Comparison of ENCODE assay signal across 8 mouse cellular contexts in genomic region chr5:143526698-143527331, GRCm38 (mm10). TPM values are rescaled to one million over a fixed set of nuclear protein-coding genes. Genes with fewer than 3 reads are reported as not detected.
A peak's percentile ranks its signal among the peaks of the same experiment; 100 is the strongest.
DNase-seq lines count a peak whose midpoint lies in the region; ATAC-seq lines count a peak whose summit lies in the region.

No protein-coding gene starts in this region.

- H3K36me3 ChIP-seq in forebrain, embryonic 14.5 days (ENCODE audit: control insufficient read depth, insufficient read depth, low read length): no peaks in the 10 kb centered on the region
- peaks cover 7% of the 10 kb centered on the region for H3K36me3 ChIP-seq in kidney, embryonic 15.5 days

- H3K4me3 ChIP-seq in forebrain, embryonic 14.5 days (ENCODE audit: low read depth, low read length): peak overlapping the region; percentile 97
- H3K4me3 ChIP-seq in kidney, embryonic 15.5 days (replicated peaks): peak overlapping the region; percentile 93

- no peaks in the 10 kb centered on the region for H3K27me3 ChIP-seq in forebrain, embryonic 14.5 days (replicated peaks; ENCODE audit: control insufficient read depth, insufficient read depth, low read length)
- H3K27me3 ChIP-seq in kidney, embryonic 15.5 days: no peaks in the 10 kb centered on the region

- H3K9me3 ChIP-seq in forebrain, embryonic 14.5 days (replicated peaks; ENCODE audit: control insufficient read depth, low read length): no peaks in the 10 kb centered on the region
- H3K9me3 ChIP-seq in kidney, embryonic 15.5 days (replicated peaks): no peaks in the 10 kb centered on the region

- peak overlapping the region; percentile 93; the same call in 1 of the 2 replicates for H3K27ac ChIP-seq in forebrain, embryonic 14.5 days (ENCODE audit: low read depth, low read length)
- peak overlapping the region; percentile 100 for H3K27ac ChIP-seq in kidney, embryonic 15.5 days

- peaks cover 24% of the 10 kb centered on the region for H3K4me1 ChIP-seq in forebrain, embryonic 14.5 days (ENCODE audit: control insufficient read depth, insufficient read depth, low read length)
- peaks cover 34% of the 10 kb centered on the region for H3K4me1 ChIP-seq in kidney, embryonic 15.5 days

- H3K9ac ChIP-seq in forebrain, embryonic 14.5 days (ENCODE audit: low read length): peak overlapping the region; percentile 98
- H3K9ac ChIP-seq in kidney, embryonic 15.5 days: peak overlapping the region; percentile 100

- DNase-seq in adrenal gland, adult 2 months: peak; percentile 44
- no peak for DNase-seq in adrenal gland, postnatal 10 days
- DNase-seq in NIH3T3 (ENCODE audit: low read depth): peak; percentile 57
- DNase-seq in forebrain, embryonic 14.5 days (ENCODE audit: low spot score): peak; percentile 13
- DNase-seq in spleen, postnatal 4 days (ENCODE audit: low spot score in 2 of 2): peak; percentile 32 to 76
- DNase-seq in testis, postnatal 14 days (ENCODE audit: low spot score): no peak

- 9% methylated on average over 28 of the region's 28 CpGs for WGBS in forebrain, embryonic 14.5 days
- WGBS in kidney, embryonic 15.5 days: under 1% methylated on average over 28 of the region's 28 CpGs

- peak overlapping the region; percentile 71 for H3K4me2 ChIP-seq in forebrain, embryonic 14.5 days (ENCODE audit: low read length)
- peak overlapping the region; percentile 72 for H3K4me2 ChIP-seq in kidney, embryonic 15.5 days

- no peak for ATAC-seq in forebrain, embryonic 14.5 days
- no peak for ATAC-seq in kidney, embryonic 15.5 days (replicated peaks; ENCODE audit: low FRiP score)
- peak; percentile 53 for ATAC-seq in megakaryocyte, adult 5-6 weeks (ENCODE audit: poor library complexity, severe bottlenecking)

RNA-seq across cellular contexts. Expression of gene Rac1, which starts 1.0 kb away (rescaled TPM):
- 100 to 1,000 TPM; 349 to 359 TPM for total RNA-seq in adrenal gland, adult 2 months (2021)
- polyA plus RNA-seq in adrenal gland, adult 2 months (2012; rRNA removed): 76.1 and 98.1 TPM in 2 replicates
- total RNA-seq in adrenal gland, postnatal 10 days (2021): 100 to 1,000 TPM; 345 to 351 TPM
- 383 and 409 TPM in 2 replicates for polyA plus RNA-seq in forebrain, embryonic 14.5 days (2014; fragmentation: Nextera tagmentation; extraction: Ambion mirVana)
- polyA plus RNA-seq in kidney, embryonic 15.5 days (2015; fragmentation: Nextera tagmentation; extraction: Ambion mirVana): 459 and 494 TPM in 2 replicates
- 1,230 and 1,275 TPM in 2 replicates for total RNA-seq in megakaryocyte, adult 5-6 weeks (2015)
- 215 and 239 TPM in 2 replicates for total RNA-seq in megakaryocyte, adult 5-6 weeks (2017)

Comparison
In these comparisons a context has a peak if more than half of its experiments do, and no peak if none do; other contexts are left out.
1. DNase-seq: peak in adrenal gland, adult 2 months (single experiment), NIH3T3 (single experiment), forebrain, embryonic 14.5 days (single experiment) and spleen, postnatal 4 days (2 of 2); none in adrenal gland, postnatal 10 days (single experiment) and testis, postnatal 14 days (single experiment).